26 mouse cellular contexts compared by ENCODE assay signal in genomic region chr12:85610167-85610566, GRCm38 (mm10). TPM values are rescaled to one million over a fixed set of nuclear protein-coding genes. Genes with fewer than 3 reads are reported as not detected.
DNase-seq lines count a peak whose midpoint lies in the region; ATAC-seq and TF ChIP-seq lines count a peak whose summit lies in the region.
"Had no signal": no experiment of that assay in that cellular context is flagged by ENCODE, and none has a peak within 500 bp of the region (broad histone marks: within the 10 kb centered on the region; RNA-seq: fewer than 3 reads in every experiment).

No protein-coding gene starts in this region.

- ATAC-seq in lung, postnatal 0 days, result no peak
- ATAC-seq: activated CD4-positive, CD25-positive, alpha-beta regulatory T cell, adult 4 months; forebrain, embryonic 15.5 days; hindbrain, postnatal 0 days; intestine, postnatal 0 days had no signal

- peaks cover 98% of the 10 kb centered on the region for H3K79me2 ChIP-seq in myocyte (ENCODE audit: control insufficient read depth, insufficient read depth)

- no peak overlapping the region for H3K9ac ChIP-seq in lung, postnatal 0 days (replicated peaks; ENCODE audit: low read depth)
- H3K9ac ChIP-seq: embryonic facial prominence, embryonic 15.5 days; forebrain, embryonic 15.5 days; heart, embryonic 13.5 days; limb, embryonic 15.5 days; liver, embryonic 15.5 days; lung, embryonic 15.5 days; neural tube, embryonic 12.5 days had no signal

- H3K36me3 ChIP-seq in myocyte (ENCODE audit: control insufficient read depth, insufficient read depth), result peaks cover 65% of the 10 kb centered on the region
- H3K36me3 ChIP-seq in lung, postnatal 0 days (ENCODE audit: insufficient read depth, low read length), result peaks cover 20% of the 10 kb centered on the region; the same call in 1 of the 2 replicates
- H3K36me3 ChIP-seq: forebrain, embryonic 15.5 days had no signal

- H3K27me3 ChIP-seq in myocyte (ENCODE audit: control insufficient read depth, insufficient read depth, insufficient read length), result no peaks in the 10 kb centered on the region
- no peaks in the 10 kb centered on the region for H3K27me3 ChIP-seq in lung, postnatal 0 days (replicated peaks; ENCODE audit: insufficient read depth, low read length)
- H3K27me3 ChIP-seq: embryonic facial prominence, embryonic 15.5 days; forebrain, embryonic 15.5 days; heart, embryonic 13.5 days; limb, embryonic 15.5 days; lung, embryonic 15.5 days; neural tube, embryonic 12.5 days had no signal

- no peak for TF ChIP-seq EP300 in lung, postnatal 0 days (IDR thresholded peaks at IDR 0.05)

- peak; percentile 70 for DNase-seq in left cerebral cortex, adult 11 months (ENCODE audit: low spot score)
- no peak for DNase-seq in left cerebral cortex, postnatal 10 days (ENCODE audit: extremely low spot score in 1 of 2, low spot score in 2 of 2)
- DNase-seq in layer of hippocampus, adult 9-11 months, result peak; percentile 78
- DNase-seq in lung, postnatal 0 days (ENCODE audit: low spot score), result no peak
- no peak for DNase-seq in cerebellum, postnatal 25 days
- no peak for DNase-seq in B cell, adult 2 months
- DNase-seq: adrenal gland, adult 8-10 months; cerebellum, adult 2 months; cerebellum, postnatal 36 days; heart, adult 18-20 months; heart, postnatal 14 days; kidney, postnatal 25 days; lung, postnatal 4 days; midbrain, embryonic 14.5 days had no signal

- no peak overlapping the region for H3ac ChIP-seq in myocyte (ENCODE audit: control insufficient read depth, insufficient read length)

- H3K4me1 ChIP-seq in cortical plate, adult 2 months (ENCODE audit: control insufficient read depth, insufficient read depth, low read length), result peaks cover 35% of the 10 kb centered on the region
- H3K4me1 ChIP-seq in lung, postnatal 0 days (ENCODE audit: insufficient read depth, low read depth, low read length), result peaks cover 6% of the 10 kb centered on the region; the same call in 1 of the 2 replicates
- H3K4me1 ChIP-seq: embryonic facial prominence, embryonic 15.5 days; liver, embryonic 15.5 days had no signal

- intact Hi-C loops in left cerebral cortex, postnatal 10 days (cut with DNase I), result no loop called here

- no peak for TF ChIP-seq CTCF in cortical plate, adult 2 months (IDR thresholded peaks at IDR 0.05; ENCODE audit: extremely low read depth, insufficient read depth, low read length)
- TF ChIP-seq CTCF in lung, postnatal 0 days (IDR thresholded peaks at IDR 0.05), result no peak

- 0 out of 2 replicates have a peak overlapping the region, but pooled peaks have one; percentile 43 for H3K27ac ChIP-seq in cortical plate, adult 2 months (ENCODE audit: insufficient read depth, low read length)
- no peak overlapping the region for H3K27ac ChIP-seq in lung, postnatal 0 days (ENCODE audit: low read length)
- H3K27ac ChIP-seq: embryonic facial prominence, embryonic 15.5 days; forebrain, embryonic 15.5 days; heart, embryonic 13.5 days; hindbrain, postnatal 0 days; limb, embryonic 15.5 days; liver, embryonic 15.5 days; lung, embryonic 15.5 days; neural tube, embryonic 12.5 days had no signal

- no peak overlapping the region for H3K4me2 ChIP-seq in myocyte (ENCODE audit: low read depth)
- H3K4me2 ChIP-seq in lung, postnatal 0 days (replicated peaks; ENCODE audit: low read depth, low read length), result no peak overlapping the region
- H3K4me2 ChIP-seq: embryonic facial prominence, embryonic 15.5 days; forebrain, embryonic 15.5 days; heart, embryonic 13.5 days; limb, embryonic 15.5 days; liver, embryonic 15.5 days; lung, embryonic 15.5 days; neural tube, embryonic 12.5 days had no signal

- no peak overlapping the region for H3K4me3 ChIP-seq in cortical plate, adult 2 months (ENCODE audit: insufficient read depth, low read length)
- no peak overlapping the region for H3K4me3 ChIP-seq in myocyte
- H3K4me3 ChIP-seq in lung, postnatal 0 days (ENCODE audit: low read depth, low read length), result no peak overlapping the region
- H3K4me3 ChIP-seq: embryonic facial prominence, embryonic 15.5 days; forebrain, embryonic 15.5 days; heart, embryonic 13.5 days; limb, embryonic 15.5 days; liver, embryonic 15.5 days; lung, embryonic 15.5 days; neural tube, embryonic 12.5 days had no signal

- H3K9me3 ChIP-seq in lung, postnatal 0 days (ENCODE audit: low read length), result no peaks in the 10 kb centered on the region
- H3K9me3 ChIP-seq: embryonic facial prominence, embryonic 15.5 days; forebrain, embryonic 15.5 days; heart, embryonic 13.5 days; limb, embryonic 15.5 days; liver, embryonic 15.5 days; lung, embryonic 15.5 days; neural tube, embryonic 12.5 days had no signal

- TF ChIP-seq POLR2A in cortical plate, adult 2 months (IDR thresholded peaks at IDR 0.05; ENCODE audit: extremely low read depth, insufficient read depth, low read length), result no peak
- TF ChIP-seq POLR2A in myocyte (IDR thresholded peaks at IDR 0.05; ENCODE audit: insufficient read length, low read depth), result peak; percentile 28

- WGBS in lung, postnatal 0 days, result 84% methylated on average over 9 of the region's 9 CpGs

TF ChIP-seq in myocyte, 11 proteins besides CTCF, POLR2A, EP300 and RAD21:
- TF ChIP-seq TCF3 (IDR thresholded peaks at IDR 0.05; ENCODE audit: insufficient read length, low read depth), result no peak
- TF ChIP-seq MAX (IDR thresholded peaks at IDR 0.05; ENCODE audit: low read depth), result no peak
- TF ChIP-seq USF1 (IDR thresholded peaks at IDR 0.05; ENCODE audit: low read depth), result no peak
- TF ChIP-seq E2F4 (IDR thresholded peaks at IDR 0.05; ENCODE audit: insufficient read depth), result no peak
- no peak for TF ChIP-seq REST (IDR thresholded peaks at IDR 0.05; ENCODE audit: insufficient read depth, insufficient read length)
- no peak for TF ChIP-seq CEBPB (IDR thresholded peaks at IDR 0.05; ENCODE audit: insufficient read depth, poor library complexity, severe bottlenecking)
- no peak for TF ChIP-seq TCF12 (IDR thresholded peaks at IDR 0.05; ENCODE audit: insufficient read depth, poor library complexity, severe bottlenecking)
- TF ChIP-seq MYOG (IDR thresholded peaks at IDR 0.05; ENCODE audit: control insufficient read depth in 1 of 3, insufficient read depth in 1 of 3, insufficient read length in 2 of 3, low read depth in 2 of 3), result no peak
- TF ChIP-seq SRF (IDR thresholded peaks at IDR 0.05; ENCODE audit: control insufficient read depth, insufficient read length, low read depth), result no peak
- no peak for TF ChIP-seq POLR2AphosphoS2 (IDR thresholded peaks at IDR 0.05; ENCODE audit: insufficient read length, low read depth)
- no peak for TF ChIP-seq MYOD1 (IDR thresholded peaks at IDR 0.05; ENCODE audit: control insufficient read depth in 1 of 3, insufficient read length in 2 of 3, low read depth in 2 of 3)
TF ChIP-seq in myocyte: peak in this region for 0.

RNA-seq across cellular contexts. Expression of gene Jdp2, which starts 11.3 kb away (rescaled TPM):
- total RNA-seq in left cerebral cortex, postnatal 10 days (2021), result 10 to 100 TPM; 28.2 to 39.7 TPM
- polyA plus RNA-seq in cortical plate, adult 2 months (2012; rRNA removed), result 55.9 and 56.0 TPM in 2 replicates
- 72.9 TPM for polyA plus RNA-seq in myocyte (2012; fragmentation: generic; extraction: Trizol)
- 1.2 and 1.4 TPM in 2 replicates for polyA plus RNA-seq in lung, postnatal 0 days (2015; fragmentation: Nextera tagmentation; extraction: Ambion mirVana)
- polyA plus RNA-seq: activated CD4-positive, CD25-positive, alpha-beta regulatory T cell, adult 4 months had no signal

Comparison
In these comparisons a context has a peak if more than half of its experiments do, and no peak if none do; other contexts are left out.
1. DNase-seq: peak in left cerebral cortex, adult 11 months (single experiment) and layer of hippocampus, adult 9-11 months (single experiment); none in left cerebral cortex, postnatal 10 days (0 of 2), lung, postnatal 0 days (single experiment), cerebellum, postnatal 25 days (0 of 2) and B cell, adult 2 months (0 of 2).
2. RNA of gene Jdp2, which starts 11.3 kb away (polyA plus RNA-seq): 72.9 TPM in myocyte (single experiment) and 55.9 to 56.0 TPM in cortical plate, adult 2 months; 1.2 to 1.4 TPM in lung, postnatal 0 days; every median in the first group is over 10 times any median in the second.